Mouse (Mus musculus) limb, embryonic 15.5 days (tissue): ENCODE measurements around the gene Capn9. TPM values are rescaled to one million over a fixed set of nuclear protein-coding genes. Genes with fewer than 3 reads are reported as not detected.

ENCODE experiments used
- ATAC-seq: fragments of 200-750 bp; cut with Nextera tagmentation; 2 replicates; pipeline ENCODE4 v1.8.0; 2017; ENCODE audit warnings: low read depth, moderate TSS enrichment; ENCODE audit not compliant: insufficient number of reproducible peaks, low FRiP score, low TSS enrichment
- H3K27ac ChIP-seq: fragments of 300-500 bp; sonication (generic); 2 replicates; pipeline ENCODE4 v1.5.1; 2015; ENCODE audit warnings: moderate library complexity, mild to moderate bottlenecking, inconsistent platforms
- H3K27me3 ChIP-seq: fragments of 300-500 bp; sonication (generic); 2 replicates; pipeline ENCODE4 v1.6.1; 2015; ENCODE audit warnings: inconsistent platforms
- H3K36me3 ChIP-seq: fragments of 300-500 bp; sonication (generic); 2 replicates; pipeline ENCODE4 v1.6.1; 2015; ENCODE audit warnings: inconsistent platforms
- H3K4me1 ChIP-seq: fragments of 300-500 bp; sonication (generic); 2 replicates; pipeline ENCODE4 v1.6.1; 2015; ENCODE audit warnings: inconsistent platforms
- H3K4me2 ChIP-seq: fragments of 300-500 bp; sonication (generic); 2 replicates; pipeline ENCODE4 v1.6.1; 2015; ENCODE audit warnings: mild to moderate bottlenecking, inconsistent platforms
- H3K4me3 ChIP-seq: fragments of 300-500 bp; sonication (generic); 2 replicates; pipeline ENCODE4 v1.5.1; 2015; ENCODE audit warnings: mild to moderate bottlenecking, inconsistent platforms
- H3K9ac ChIP-seq: fragments of 300-500 bp; sonication (generic); 2 replicates; pipeline ENCODE4 v1.6.1; 2015; ENCODE audit warnings: inconsistent platforms
- H3K9me3 ChIP-seq: fragments of 300-500 bp; sonication (generic); 2 replicates; pipeline ENCODE4 v1.6.1; 2016; ENCODE audit warnings: inconsistent platforms
- WGBS: fragments of 180-500 bp; shearing (Covaris S2); methylation state at CpG from one replicate; pipeline ENCODE4 v1.1.7; 2015; 5-methylcytosine and 5-hydroxymethylcytosine counted together
- polyA plus RNA-seq: library from polyadenylated mRNA; unstranded; fragments of >200 nt; fragmentation: Nextera tagmentation; extraction: Ambion mirVana; gene quantifications from 2 replicates; pipeline ENCODE4 v1.2.1, GENCODE M21; 2015

Gene Capn9
- polyA plus RNA-seq, 1 experiment from 2014 or later: 0.06 TPM

DNA sequence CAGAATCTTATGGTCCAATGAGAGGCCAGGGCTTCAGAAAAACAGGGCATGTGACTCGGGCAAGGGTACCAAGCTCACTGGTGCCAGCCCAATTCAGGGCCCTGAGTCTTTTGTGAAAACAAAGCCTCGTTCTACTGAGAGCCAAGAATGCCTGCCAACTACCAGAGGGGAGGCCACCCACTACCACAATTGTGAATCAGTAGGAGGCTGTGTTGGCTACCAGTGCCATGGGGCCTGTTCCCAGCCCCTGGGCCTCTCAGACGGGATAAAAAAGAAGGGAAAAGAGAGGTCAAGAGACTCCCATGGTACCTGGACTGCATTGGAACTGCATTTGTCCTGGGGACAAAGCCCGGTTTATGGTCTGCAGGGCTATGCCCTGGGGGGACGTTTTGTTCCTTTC, 45.3 kb downstream of the Capn9 start:
- H3K4me1 ChIP-seq: peaks cover 10% of the 10 kb centered on the region; the same call in 1 of the 2 replicates
- no peak overlapping the region for H3K4me3 ChIP-seq
- no peak overlapping the region for H3K9ac ChIP-seq
- ATAC-seq: no peak
- H3K4me2 ChIP-seq: no peak overlapping the region
- peaks cover 6% of the 10 kb centered on the region; the same call in 1 of the 2 replicates for H3K27me3 ChIP-seq
- 52% methylated on average over 5 of the region's 5 CpGs for WGBS
- H3K9me3 ChIP-seq: no peaks in the 10 kb centered on the region
- H3K36me3 ChIP-seq: no peaks in the 10 kb centered on the region
- no peak overlapping the region for H3K27ac ChIP-seq

- Histone ChIP-seq H3K4me1 (peaks cover 7% of the 10 kb centered on the region; the same call in 1 of the 2 replicates), H3K27ac (no peak overlapping the region), H3K4me3 (no peak overlapping the region), H3K36me3 (no peaks in the 10 kb centered on the region), H3K27me3 (no peaks in the 10 kb centered on the region), H3K4me2 (no peak overlapping the region), H3K9ac (no peak overlapping the region), H3K9me3 (no peaks in the 10 kb centered on the region)
- 86% methylated on average over 9 of the region's 9 CpGs for WGBS
- ATAC-seq: no peak
These were observed 50.3 kb downstream of the Capn9 start for GRCm38 (mm10) chr8:124626251-124626650.

DNA sequence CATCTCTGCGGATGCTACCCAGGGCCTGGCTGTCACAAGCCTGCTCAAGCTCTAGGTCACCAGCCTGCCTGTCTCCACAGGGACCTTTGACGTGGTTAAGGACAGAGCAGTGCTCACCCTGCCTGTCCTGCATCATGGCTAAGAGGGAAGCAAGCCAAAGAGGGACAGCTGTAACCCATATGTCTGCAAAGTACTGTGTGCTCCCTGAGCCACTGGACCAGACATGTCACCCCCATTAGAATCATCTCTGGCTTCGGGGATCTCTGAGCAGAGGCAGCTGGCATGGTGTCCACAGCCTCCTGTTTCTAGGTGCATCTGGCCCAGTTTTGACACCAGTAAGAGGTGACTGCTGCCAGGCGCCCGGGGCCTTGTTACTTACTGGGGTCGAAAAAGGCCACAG, 54.6 kb downstream of the Capn9 start:
- no peak for ATAC-seq
- no peak overlapping the region for H3K4me3 ChIP-seq
- peaks cover 6% of the 10 kb centered on the region; the same call in 1 of the 2 replicates for H3K36me3 ChIP-seq
- H3K4me1 ChIP-seq: 0 out of 2 replicates have a peak, but pooled peaks cover 5% of the 10 kb centered on the region
- peak overlapping the region; percentile 3; the same call in 1 of the 2 replicates for H3K27ac ChIP-seq
- H3K9me3 ChIP-seq: no peaks in the 10 kb centered on the region
- H3K27me3 ChIP-seq: no peaks in the 10 kb centered on the region
- H3K9ac ChIP-seq: no peak overlapping the region
- WGBS: 80% methylated on average over 6 of the region's 6 CpGs
- no peak overlapping the region for H3K4me2 ChIP-seq

- Histone ChIP-seq H3K9me3 (no peaks in the 10 kb centered on the region), H3K27ac (no peak overlapping the region)
- 73% methylated on average over 4 of the region's 4 CpGs for WGBS
These were observed 55.0 kb downstream of the Capn9 start for GRCm38 (mm10) chr8:124630891-124631290.

DNA sequence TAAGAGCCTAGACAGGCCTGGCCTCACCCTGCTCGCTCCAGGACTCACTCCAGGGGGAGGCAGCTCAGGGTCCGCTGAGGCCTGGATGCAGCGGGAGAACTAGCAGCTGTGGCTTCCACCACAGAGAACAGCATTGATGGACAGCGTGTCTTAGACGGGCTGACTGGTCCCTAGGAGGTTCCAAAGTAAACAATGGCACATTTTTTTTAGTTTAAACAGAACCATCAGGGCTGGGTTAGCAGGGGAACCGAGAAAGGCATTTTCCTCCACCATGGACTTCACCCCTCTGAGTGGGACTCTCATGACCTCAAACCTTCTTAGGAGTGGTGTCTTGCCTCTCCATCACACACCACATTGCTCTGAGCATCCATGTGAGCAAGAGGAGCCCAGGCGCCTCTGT, 56.1 kb downstream of the Capn9 start:
- Histone ChIP-seq H3K27me3 (no peaks in the 10 kb centered on the region), H3K4me3 (no peak overlapping the region), H3K27ac (no peak overlapping the region), H3K36me3 (peaks cover 20% of the 10 kb centered on the region), H3K9ac (no peak overlapping the region), H3K4me2 (no peak overlapping the region), H3K9me3 (no peaks in the 10 kb centered on the region), H3K4me1 (0 out of 2 replicates have a peak, but pooled peaks cover 5% of the 10 kb centered on the region)
- WGBS: 44% methylated on average over 7 of the region's 7 CpGs
- no peak for ATAC-seq

More at GRCm38 (mm10) chr8:124630891-124631290, 55.0 kb downstream of the Capn9 start:
- Histone ChIP-seq H3K4me2 (no peak overlapping the region), H3K9ac (no peak overlapping the region), H3K27me3 (no peaks in the 10 kb centered on the region), H3K4me1 (0 out of 2 replicates have a peak, but pooled peaks cover 5% of the 10 kb centered on the region), H3K36me3 (peaks cover 9% of the 10 kb centered on the region), H3K4me3 (no peak overlapping the region)
- no peak for ATAC-seq

DNA sequence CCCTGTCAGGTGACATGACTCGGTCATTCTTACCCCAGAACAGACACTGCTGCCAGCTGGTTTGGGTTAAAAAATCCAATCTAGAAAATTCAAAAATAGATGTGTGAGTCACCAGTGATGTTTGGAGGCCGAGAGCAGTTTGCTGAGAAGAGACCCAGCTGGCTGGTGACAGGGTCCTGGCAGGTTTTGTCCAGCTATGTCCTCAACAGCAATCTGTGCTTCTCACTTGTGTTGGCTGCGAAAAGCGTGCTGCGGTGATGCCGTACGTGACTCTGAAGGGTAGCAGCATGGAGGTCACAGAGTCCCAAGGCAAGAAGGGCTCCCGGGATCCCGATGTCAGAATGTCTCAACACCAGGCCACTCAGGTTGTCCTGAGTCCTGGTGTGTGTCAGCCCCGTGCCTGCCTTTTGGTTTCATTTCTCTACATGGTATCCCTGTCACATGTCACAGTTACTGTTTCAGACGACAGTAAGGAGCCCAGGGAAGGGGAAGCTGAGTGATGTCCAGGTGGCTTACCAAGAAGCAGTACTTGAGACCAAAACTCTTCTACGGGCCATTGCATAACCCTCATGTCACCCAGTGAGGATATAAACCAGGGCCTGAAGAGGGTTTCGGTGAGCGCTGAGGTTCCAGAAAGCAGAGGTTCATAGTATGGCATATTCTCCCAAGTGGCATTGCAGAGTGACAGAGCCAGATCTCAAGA, 57.2 kb downstream of the Capn9 start:
- WGBS: 84% methylated on average over 14 of the region's 14 CpGs
- H3K4me1 ChIP-seq: 0 out of 2 replicates have a peak, but pooled peaks cover 5% of the 10 kb centered on the region
- no peak overlapping the region for H3K4me3 ChIP-seq
- H3K9me3 ChIP-seq: no peaks in the 10 kb centered on the region
- peaks cover 31% of the 10 kb centered on the region for H3K36me3 ChIP-seq
- no peak overlapping the region for H3K27ac ChIP-seq
- H3K4me2 ChIP-seq: no peak overlapping the region
- no peak overlapping the region for H3K9ac ChIP-seq
- H3K27me3 ChIP-seq: no peaks in the 10 kb centered on the region
- no peak for ATAC-seq

DNA sequence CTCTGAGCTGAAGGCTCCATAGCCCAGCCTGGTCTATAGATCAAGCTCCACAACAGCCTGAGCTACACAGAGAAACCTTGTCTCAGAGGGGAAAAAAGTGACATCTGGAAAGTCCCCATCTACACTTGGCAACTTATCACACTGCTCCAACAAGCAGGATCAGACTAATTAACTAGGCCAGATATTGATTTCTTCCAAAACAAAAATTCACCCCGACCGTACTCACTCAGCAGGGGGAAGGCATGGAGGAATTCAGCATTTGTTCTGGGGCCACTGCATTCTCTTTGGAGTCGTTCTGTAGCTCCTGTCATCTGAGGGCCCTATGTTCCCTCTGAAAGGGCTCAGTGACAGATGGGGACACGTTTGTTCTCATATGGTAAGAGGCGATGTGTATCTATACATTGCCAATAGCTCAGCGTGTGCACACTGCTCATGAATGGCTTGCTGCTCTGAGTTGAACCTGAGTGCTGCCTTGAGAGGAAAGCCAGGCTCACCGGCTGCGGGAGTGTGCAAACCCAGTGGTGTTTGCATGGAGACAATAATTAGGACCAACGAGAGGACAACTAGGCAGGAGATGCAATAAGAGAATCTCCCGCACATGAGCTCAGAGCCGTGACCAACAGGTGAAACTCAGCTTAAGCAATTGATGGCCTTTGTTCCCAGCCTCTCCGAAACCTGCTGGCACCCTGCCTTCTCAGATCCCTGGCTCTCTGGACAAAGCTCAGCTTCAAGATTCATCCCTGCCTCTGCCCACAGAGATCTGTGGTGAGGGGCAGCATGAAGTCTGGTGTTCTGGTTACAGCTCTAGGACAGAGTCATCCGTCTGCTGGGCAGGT, 58.7 kb downstream of the Capn9 start:
- ATAC-seq: no peak
- Histone ChIP-seq H3K27ac (no peak overlapping the region), H3K4me3 (no peak overlapping the region), H3K4me1 (0 out of 2 replicates have a peak, but pooled peaks cover 5% of the 10 kb centered on the region), H3K27me3 (no peaks in the 10 kb centered on the region), H3K36me3 (peaks cover 46% of the 10 kb centered on the region), H3K4me2 (no peak overlapping the region), H3K9ac (no peak overlapping the region), H3K9me3 (no peaks in the 10 kb centered on the region)
- 83% methylated on average over 13 of the region's 13 CpGs for WGBS

DNA sequence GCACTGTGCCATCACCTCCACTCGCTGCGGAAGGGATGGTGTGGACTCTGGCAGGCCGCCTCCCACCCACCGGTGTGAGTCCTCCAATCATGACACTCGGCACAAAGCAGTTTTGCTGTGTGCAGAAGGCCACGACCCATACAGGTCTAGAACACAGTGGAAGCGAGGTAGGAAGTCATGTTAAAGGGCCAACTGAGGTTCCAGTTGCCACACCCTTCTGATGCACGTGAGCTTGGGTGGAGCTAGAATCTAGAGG, 59.3 kb downstream of the Capn9 start:
- no peak for ATAC-seq
- Histone ChIP-seq H3K27me3 (no peaks in the 10 kb centered on the region), H3K36me3 (peaks cover 51% of the 10 kb centered on the region), H3K9me3 (no peaks in the 10 kb centered on the region), H3K4me3 (no peak overlapping the region), H3K27ac (no peak overlapping the region), H3K4me1 (0 out of 2 replicates have a peak, but pooled peaks cover 5% of the 10 kb centered on the region), H3K9ac (no peak overlapping the region), H3K4me2 (no peak overlapping the region)
- WGBS: 87% methylated on average over 8 of the region's 8 CpGs

GRCm38 (mm10) chr8:124641599-124641998, 65.7 kb downstream of the Capn9 start:
- Histone ChIP-seq H3K36me3 (peaks cover 48% of the 10 kb centered on the region), H3K27me3 (no peaks in the 10 kb centered on the region)
- WGBS: 96% methylated on average over 8 of the region's 8 CpGs

GRCm38 (mm10) chr8:124643540-124644339, 67.8 kb downstream of the Capn9 start:
- H3K9me3 ChIP-seq: no peaks in the 10 kb centered on the region
- H3K27me3 ChIP-seq: no peaks in the 10 kb centered on the region
- H3K36me3 ChIP-seq: peaks cover 31% of the 10 kb centered on the region
- H3K4me2 ChIP-seq: peak overlapping the region; percentile 29
- H3K9ac ChIP-seq: no peak overlapping the region
- peak; percentile 83 for ATAC-seq
- 24% methylated on average over 18 of the region's 18 CpGs for WGBS
- peaks cover 34% of the 10 kb centered on the region for H3K4me1 ChIP-seq
- no peak overlapping the region for H3K4me3 ChIP-seq
- peak overlapping the region; percentile 87 for H3K27ac ChIP-seq

More at GRCm38 (mm10) chr8:124641599-124641998, 65.7 kb downstream of the Capn9 start:
- no peak overlapping the region for H3K9ac ChIP-seq
- no peak overlapping the region for H3K27ac ChIP-seq
- peaks cover 30% of the 10 kb centered on the region for H3K4me1 ChIP-seq
- H3K9me3 ChIP-seq: no peaks in the 10 kb centered on the region
- no peak overlapping the region for H3K4me2 ChIP-seq
- ATAC-seq: no peak
- H3K4me3 ChIP-seq: no peak overlapping the region

DNA sequence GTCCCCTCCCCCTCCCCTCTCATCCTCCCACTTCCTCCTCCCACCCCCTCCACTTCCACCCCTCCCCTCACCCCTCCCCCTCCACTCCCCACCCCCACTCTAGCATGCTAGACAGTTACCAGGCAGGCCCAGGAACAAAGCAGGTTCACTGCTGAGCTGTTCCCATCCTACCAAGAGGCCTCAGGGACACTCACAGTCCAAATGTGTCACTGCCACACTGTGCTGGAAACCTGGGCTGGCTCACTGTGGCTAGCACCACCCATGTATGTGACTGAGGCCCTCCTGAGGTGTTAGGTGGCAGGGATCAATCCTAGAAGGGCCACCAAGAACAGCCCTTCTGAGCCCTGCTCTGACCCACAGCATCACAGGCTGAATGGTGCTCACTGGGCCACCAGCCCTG, 72.4 kb downstream of the Capn9 start:
- H3K27ac ChIP-seq: no peak overlapping the region
- H3K4me1 ChIP-seq: peaks cover 46% of the 10 kb centered on the region
- H3K36me3 ChIP-seq: peaks cover 19% of the 10 kb centered on the region
- no peak for ATAC-seq
- no peak overlapping the region for H3K9ac ChIP-seq
- no peaks in the 10 kb centered on the region for H3K27me3 ChIP-seq
- no peaks in the 10 kb centered on the region for H3K9me3 ChIP-seq
- H3K4me2 ChIP-seq: no peak overlapping the region
- no peak overlapping the region for H3K4me3 ChIP-seq
